Mouse (Mus musculus): ENCODE data around the gene Gm20388.

The Gm20388 gene

DNA sequence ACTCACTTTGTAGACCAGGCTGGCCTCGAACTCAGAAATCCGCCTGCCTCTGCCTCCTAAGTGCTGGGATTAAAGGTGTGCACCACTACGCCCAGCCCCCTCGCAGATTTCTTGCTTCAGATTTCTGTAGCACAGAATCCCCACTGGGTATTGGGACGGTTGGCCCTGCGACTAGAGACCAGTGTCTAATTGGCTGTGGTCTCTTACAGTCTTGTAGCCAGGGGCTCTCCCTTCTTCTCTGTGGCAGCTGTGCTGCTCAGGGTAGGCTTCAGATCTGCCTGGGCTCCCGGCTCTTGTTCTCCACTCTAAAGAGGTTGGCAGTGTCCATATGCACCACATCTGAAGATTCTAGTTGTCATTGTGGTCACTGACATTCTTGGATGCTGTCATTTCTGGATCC is 4349.3 kb downstream of the Gm20388 start:
- no peak for DNase-seq (ENCODE audit: low spot score in 2 of 2)

DNA sequence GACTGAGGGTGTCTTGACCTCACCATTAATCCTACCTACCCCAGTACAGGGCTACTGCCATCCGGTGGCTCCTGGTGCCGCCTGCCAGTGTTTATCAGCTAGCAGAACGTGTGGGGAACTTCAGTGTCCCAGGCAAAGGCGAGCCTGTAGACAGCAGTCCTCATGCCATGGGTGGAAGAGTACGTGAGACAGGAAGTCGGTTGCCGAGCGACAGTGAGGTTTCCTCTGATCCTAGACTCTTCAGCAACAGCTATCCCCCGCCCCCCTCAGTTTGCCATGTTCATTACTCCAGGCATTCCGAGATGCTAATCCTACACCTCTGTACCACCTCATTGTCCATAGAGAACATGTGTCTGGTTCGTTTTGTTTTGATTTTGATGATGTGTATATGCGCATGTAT is 4349.7 kb downstream of the Gm20388 start:
- no peak for DNase-seq (ENCODE audit: low spot score in 2 of 2)

DNA sequence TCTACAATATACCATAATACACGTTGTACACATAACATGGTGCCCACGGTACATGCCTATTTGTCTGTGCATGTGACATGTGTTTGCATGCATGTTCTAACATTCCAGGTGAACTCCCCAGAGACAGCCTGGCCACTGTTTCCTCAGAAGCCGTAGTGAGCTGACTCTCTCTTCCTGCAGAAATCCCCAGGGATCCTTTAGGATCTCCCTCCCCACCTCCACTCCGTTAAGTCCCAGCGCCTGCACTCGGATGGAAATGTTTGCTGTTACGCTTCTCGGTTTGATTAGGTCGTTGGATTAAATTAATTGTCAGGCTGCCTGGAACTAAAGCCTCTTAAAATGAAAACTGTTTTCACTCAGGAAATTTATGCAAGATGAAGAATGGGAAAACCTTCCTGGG is 4352.4 kb downstream of the Gm20388 start:
- no peak for DNase-seq (ENCODE audit: low spot score in 2 of 2)

DNA sequence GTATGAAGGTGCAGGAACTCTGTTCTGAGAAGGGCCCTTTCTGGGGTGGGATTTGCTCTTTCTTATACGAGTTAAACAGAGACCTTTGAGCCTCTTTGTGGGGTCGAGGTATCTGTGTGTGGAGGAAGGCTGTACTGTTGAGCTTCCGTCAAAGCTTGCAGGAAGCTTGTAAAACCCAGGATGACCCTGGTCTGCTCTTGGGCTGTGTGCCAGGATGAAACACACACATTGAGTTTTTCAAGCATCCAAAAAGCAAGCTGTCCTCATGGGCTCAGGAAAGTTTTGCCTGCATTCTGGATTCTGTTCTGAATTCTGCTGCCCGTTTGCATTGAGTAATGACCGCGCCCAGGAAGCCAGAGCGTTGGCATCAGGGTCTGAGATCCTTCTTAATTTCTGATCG is 4353.4 kb downstream of the Gm20388 start:
- DNase-seq (ENCODE audit: low spot score in 2 of 2): no peak

DNA sequence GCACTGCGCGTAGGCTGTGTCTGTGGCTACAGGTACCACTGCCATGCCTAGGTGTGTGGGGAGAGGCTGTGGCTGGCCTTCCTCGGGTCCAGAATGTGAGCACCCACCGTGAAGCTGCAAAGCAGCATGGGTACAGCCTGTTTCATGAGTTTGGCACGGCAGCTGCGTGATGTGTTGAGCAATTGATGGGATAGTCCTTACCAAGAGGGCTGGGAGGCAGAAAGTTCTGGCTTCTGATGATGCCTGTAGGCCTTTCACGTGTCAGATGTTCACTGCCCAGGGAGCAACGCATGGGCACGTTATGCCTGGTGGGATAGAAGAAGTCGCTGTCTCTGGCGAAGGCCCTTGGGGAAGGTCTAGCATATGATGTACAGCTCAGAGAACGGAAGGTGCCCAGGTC is 4354.0 kb downstream of the Gm20388 start:
- DNase-seq (ENCODE audit: low spot score in 2 of 2): no peak

DNA sequence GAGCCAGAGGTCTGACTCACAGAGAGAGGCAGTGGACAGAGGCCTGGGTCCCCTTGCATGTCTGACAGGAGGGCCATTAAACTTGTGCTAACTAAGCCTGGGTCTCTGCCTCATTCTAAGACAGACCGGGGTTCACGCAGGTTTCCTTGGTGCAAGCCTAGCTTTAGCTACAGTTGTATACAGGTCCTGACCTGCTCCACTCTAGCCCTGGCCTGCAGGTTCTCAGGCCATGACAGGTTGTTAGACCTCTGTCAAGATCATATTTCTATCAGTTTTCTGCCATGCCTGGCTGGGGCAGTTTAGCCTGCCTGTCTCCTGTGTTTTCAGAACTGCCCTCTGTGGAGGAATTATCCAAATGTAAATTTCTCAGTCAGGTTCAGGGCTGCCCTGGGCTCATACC is 4354.5 kb downstream of the Gm20388 start:
- DNase-seq (ENCODE audit: low spot score in 2 of 2): peak; percentile 63 to 81

DNA sequence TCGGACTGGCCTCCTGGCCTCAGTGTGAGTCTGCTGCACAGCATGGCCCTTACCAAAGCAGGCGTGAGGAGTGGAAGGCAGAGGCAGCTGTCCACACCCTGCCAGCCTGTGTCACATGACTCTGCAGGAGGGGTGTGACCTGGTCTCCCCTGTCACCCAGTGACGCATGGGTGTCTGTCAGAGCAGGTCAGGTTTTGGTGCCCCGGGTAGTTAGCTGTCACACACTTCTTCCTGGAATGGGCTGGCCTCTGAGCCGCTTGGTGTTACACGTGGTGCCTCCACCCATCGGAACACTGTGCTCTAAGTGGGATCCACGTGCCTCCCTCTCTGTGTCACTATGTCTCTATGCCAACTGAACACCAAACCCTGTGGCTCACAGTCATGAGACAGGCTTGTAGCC is 4355.2 kb downstream of the Gm20388 start:
- peak; percentile 47 to 70 for DNase-seq (ENCODE audit: low spot score in 2 of 2)

DNA sequence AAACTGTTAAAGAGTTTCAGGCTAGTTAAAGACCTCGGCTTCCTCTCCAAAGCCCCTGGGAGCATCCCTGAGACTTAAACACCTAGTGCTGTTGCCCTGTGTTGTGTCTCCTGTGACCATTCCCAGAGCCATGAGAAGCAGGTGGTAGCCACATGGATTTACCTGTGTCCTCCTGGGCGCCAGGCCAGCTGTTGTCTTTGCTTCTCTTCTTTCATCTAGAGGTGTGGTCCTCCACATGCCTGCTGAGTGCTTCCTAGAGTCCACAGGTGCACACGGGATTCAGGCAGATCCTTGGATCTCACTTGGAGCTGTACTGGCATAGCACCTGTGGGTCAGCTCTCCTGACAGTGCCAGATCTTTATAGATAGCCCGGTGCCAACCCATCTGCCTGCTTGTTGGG is 4356.6 kb downstream of the Gm20388 start:
- no peak for DNase-seq (ENCODE audit: low spot score in 2 of 2)

DNA sequence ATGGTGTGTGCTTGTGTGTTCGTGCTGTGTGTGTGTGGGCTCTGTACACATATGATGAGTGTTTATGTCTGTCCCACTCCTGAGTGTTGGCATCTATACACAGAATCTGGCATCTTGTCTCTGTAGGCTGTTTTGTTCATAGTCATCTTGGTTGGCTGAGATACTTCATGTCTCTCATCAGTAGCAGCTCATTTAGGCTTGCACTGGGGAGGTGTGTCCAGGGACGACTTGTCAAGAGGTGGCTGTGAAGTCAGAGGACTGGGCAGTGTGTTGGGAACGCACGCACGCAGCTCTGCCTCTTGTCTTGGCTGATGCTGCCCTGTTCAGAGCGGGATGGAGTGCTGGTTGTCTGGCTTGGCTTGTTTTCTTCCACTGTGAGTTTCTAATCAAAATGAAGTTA is 4359.9 kb downstream of the Gm20388 start:
- DNase-seq (ENCODE audit: low spot score in 2 of 2): no peak

DNA sequence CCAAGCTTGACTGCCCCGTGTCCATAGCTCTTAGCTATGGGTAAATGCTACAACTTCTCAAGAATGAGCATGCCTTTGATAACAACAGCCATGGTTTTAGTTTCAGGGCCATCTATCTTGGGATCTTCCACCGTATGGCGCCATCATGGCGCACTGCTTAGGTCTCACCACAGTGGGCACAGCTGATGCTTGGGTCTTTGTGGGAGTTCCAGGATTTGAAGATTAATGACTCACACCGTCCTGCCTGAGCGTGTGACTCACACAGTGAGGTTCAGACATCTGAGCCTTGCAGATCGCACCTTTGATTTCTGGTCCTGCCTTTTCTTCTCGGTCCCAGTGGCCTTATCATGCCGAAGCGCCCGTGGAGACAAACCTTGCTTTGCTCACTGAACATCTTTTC is 4360.3 kb downstream of the Gm20388 start:
- no peak for DNase-seq (ENCODE audit: low spot score in 2 of 2)

DNA sequence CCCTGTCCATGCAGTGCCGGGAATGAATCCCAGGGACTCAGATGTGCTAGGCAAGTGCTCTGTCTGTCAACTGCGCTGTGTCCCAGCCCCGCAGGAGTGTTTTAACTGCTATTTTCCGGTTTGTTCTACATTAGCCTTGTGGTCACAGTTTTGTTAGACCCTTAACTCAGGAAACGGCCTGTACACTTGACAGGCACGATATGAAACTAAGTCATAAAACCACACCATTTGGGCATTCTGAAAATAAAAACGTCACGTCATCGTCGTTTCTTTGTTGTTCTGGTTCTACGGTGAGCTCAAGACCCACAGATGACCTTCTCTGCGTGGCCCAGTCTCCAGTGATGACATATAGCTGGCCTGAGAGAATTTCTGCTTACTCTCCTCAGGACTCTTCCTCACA is 4360.9 kb downstream of the Gm20388 start:
- DNase-seq (ENCODE audit: low spot score in 2 of 2): no peak

DNA sequence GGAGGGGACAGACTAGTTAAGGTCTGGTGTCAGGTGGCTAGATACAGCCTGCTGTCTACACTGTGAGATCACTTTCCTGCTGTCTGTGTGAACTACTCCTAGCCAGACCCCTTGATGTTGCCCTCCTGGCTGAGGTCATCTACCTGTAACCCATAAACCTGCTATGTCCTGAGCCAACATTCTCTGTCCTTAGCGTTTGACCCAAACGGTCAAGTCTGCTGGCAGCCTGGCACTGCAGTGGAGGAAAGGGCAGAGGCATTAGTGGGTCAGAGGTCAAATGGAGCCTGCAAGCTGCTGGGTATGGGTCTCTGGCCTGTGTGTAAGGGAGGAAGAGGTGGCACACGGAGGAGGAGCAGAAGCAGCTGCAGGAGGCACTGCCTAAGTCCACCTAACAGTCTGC is 4362.2 kb downstream of the Gm20388 start:
- DNase-seq (ENCODE audit: low spot score in 2 of 2): no peak

DNA sequence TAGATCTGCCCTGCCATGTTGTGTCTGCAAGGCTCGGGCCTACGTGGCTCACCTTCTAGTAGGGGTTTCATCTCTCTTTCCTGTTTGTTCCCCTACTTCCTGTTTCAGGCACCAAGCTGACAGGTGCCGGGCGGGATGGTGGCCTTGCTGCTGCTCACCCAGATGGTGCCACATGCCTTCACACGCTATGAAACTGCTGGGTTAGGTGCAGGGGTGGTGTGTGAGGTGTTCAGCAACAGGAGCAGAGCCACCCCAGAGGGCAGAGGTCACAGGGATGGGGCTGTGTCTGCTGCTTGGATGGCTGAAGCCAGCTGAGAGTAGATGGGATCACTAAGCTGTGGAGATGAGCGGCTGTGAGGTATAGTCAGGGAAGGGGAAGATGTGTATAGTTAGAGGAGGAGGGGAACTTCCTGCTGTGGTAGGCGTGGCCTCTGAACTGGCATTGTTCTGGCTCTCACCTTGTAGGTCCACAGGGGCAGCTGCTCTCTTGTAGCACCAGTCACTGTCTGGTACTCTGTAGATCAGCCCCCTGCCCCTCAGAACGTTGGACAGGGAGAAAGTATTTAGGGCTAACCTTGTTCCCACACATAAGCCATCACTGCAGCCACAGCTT is 4363.1 kb downstream of the Gm20388 start:
- DNase-seq (ENCODE audit: low spot score in 2 of 2): no peak

DNA sequence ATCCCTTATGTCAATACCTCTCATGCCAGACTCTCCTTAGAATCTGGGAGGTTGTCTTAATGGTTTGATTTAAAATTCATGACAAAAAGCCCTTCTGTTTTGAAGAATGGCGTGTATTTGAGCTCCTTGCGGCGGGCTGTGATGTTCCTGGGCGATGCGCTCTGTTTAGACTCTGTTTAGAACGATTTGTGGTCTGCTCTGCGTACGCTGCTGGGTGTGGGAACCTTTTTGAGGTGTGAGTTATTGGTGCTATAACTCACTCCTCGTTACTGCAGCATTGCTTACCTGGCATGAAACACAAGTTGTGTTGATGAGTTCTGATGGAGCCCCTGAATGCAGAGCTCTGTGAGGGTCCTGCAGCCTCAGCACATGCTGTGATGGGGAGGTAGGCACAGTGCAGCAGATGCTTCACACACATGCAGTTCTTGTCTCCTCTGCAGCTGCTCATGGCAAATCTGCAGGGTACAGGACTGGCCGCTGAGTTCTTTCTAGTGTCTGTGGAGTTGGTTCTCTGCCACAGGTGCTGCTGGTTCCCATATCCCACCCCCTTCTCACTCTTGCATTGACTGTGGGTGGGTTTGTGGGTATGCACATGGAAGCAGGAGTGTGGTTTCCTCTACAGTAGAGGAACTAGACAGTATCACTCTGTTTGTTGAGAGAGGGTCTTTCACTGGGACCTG is 4363.9 kb downstream of the Gm20388 start:
- DNase-seq (ENCODE audit: low spot score in 2 of 2): no peak

DNA sequence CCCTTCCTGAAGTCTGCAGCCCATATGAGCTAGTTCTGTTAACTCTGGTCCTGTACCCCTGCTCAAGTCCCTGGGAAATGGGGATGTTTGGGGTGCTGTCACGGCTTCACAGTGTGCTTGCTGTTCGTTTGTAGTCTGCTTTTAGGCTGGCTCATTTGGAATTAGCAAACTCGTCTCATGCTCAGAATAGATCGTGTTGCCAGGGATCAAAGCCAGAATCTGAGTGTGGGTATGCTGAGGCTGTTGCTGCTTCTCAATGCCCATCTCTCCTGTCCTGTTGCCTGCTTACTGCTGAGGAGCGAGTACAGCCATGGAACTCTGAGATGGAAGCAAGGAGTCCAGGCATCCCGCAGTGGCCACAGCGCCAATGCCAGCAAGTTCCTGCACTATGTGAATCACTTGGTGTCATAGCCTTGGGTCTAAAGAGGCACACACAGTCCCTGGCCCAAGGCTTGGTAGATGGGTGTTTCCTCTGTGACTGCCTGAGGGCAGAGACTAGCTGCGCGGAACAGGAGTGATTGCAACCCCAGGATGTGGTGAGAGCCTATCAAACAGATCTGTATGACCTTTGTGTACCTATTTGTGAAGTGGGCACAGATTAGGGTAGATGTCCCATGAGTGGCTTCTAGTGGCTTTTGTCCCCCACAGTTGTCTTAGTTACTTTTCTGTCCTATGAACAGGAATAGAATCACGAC is 4364.9 kb downstream of the Gm20388 start:
- no peak for DNase-seq (ENCODE audit: low spot score in 2 of 2)

DNA sequence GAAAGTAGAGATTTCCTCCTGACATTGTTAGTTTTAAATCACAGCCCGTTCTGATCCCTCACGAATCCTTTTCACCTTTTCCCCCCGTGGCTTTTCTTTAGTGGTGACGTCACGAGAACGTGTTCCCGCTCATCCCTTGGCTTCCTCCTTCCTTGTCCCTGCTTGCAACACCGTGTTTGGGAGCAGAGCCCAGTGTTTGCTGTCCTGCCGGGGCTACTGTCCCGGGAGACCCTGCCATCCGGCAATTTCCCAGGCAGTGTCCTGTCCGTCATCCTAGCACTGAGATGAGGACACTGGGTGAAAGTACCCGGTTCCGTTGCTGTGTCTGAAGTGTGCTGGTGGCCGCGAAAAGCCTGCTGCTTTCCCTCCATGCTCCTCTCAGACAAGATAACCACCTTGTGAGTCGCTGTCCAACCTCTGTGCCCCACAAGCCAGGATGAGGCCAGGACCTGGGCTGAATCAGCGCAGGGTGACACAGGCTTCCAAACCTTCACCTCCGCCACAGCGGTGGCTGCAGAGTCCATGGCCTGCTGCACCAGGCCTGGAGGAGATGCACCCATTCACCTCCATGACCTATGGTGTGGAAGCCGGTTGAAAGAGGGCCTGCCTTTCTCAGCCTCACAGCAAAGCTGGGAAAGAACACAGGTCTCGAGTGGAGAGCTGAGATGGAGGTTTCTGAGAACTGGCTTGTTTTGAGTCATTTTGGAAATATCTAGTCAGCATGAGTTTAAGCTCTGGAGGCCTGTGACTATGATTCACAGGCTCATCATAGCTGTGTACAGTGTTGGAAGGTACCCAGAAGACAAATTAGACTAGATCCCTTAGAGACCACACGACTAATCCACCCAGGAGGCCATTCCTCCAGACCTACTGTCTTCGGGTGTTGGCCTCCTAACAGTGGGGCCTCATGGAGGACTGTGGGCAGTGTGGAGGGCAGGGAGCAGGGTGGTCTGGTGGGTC is 4367.6 kb downstream of the Gm20388 start:
- DNase-seq (ENCODE audit: low spot score in 2 of 2): peak in 1 of 2 experiments; percentile 56

DNA sequence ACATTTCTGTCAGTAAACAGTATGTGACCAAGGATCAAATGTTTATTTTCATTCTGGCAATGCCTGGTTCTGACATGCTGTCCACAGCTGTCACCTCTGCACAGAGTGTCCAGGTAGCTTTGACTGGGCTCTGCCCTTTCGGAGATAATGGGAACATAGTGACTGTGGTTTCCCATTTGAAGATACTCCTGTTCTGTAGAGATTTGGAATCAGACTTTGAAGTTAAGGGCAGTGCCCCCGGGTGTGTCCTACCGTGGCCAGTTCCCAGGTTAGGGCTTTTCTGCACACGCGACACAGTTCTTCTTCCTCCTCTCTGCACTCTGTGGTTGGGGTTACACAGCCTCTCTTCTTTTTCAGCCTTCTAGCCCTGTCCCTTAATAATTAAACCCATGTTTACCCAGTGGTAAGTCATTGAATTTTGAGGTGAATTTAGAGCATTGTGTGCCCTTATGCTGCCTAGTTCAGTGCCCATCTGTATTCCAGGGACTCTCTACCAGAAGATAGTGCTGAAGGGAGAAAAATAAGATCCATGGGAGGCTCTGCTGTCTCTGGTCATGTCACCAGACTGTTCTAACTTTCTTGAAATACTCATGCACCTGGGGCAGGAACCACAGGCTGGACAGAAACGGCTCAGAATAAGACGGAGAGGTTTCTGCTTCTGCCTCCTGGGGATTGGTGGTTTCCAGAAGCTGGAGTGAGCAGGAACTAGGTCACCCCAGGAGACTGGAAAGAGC is 4368.5 kb downstream of the Gm20388 start:
- no peak for DNase-seq (ENCODE audit: low spot score in 2 of 2)

DNA sequence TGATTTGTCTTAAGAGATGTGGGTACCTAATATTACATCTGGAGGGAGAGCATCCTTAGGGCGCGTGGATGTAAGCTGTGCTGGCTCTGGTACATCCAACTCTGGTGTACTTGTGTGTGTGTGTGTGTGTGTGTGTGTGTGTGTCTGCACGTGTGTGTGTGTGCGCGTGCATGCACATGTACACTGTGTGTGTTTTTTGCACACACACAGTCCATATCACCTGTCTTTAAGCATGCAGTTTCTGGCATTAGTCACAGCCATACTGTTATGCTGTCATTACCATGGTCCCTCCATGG is 4369.0 kb downstream of the Gm20388 start:
- DNase-seq (ENCODE audit: low spot score in 2 of 2): no peak

DNA sequence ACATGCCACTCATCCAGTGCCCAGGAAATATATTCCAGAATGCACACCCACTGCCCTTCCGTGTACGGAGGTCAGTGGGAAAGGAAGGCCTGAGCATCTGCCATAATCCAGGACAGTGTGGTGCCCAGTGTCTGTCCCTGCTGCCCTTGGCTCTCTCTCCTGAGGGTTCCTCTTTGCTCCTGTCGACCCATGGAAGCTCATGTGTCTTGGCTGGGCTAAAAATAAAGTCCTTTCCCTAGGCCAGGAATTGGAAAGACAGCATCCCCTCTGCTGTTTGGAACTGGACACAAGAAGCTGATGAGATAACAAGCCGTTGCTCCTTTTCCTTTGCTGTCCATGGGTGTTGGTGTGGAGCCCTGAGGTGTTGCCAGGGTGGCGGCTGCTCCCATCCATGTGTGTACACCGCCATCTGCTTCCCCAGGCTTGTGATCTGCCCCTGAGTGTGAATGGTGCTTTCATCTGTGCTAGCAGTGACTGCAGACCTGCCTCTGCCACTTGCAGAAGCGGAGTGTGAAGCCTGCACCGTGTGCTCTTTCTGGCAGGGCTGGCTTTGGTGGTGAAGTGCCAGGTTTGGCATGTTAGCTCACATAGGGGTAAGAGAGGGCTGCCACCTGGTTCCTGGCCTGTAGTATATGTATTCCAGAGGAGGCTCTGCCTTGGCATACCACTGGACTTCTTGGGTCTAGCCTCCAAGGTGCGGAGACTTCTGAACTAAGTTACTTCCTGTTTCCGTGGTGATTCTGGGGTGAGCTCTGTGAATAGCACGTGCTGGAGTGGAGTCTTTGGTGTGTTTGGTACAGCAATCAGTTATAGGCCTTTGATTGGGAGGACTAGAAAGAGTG is 4371.3 kb downstream of the Gm20388 start:
- no peak for DNase-seq (ENCODE audit: low spot score in 2 of 2)

DNA sequence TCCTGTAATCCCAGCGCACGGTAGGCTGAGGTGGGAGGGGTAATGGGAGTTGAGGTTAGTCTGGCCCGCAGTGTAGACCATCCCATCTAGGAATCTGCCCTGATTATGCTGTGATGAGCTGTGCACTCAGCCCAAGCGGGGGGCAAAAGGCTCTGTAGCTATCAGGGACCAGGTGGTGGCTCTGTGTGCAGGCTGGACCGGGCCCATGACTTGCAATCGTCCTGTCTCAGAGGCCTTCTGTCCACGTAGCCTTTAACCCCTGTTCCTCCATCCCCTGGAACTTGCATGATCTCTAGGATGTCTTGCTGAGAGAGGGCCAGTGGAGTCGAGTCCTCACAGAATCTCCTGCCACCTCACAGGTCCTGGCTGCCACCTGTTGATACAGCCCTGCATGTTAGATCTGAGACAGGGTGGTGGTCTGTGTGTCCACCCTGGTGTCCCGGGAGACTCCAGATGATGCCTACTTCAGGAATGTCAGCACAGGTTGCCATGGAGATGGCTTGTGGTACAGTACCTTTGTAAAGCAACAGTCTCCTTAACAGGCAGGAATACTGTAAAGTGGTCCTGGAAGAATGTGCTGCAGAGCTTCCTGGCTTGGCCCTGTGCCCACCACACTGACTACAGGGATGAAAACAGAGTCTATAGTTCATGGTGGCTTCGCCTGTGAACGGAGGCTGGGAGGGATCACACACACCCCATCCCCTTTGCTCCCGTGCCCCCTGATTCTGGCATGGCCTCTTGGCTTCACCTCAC is 4372.4 kb downstream of the Gm20388 start:
- DNase-seq (ENCODE audit: low spot score in 2 of 2): no peak

Measured in urinary bladder, adult 18-20 months (tissue).